Mouse (Mus musculus): Measurements from ENCODE around the gene Smim8. TPM values are rescaled to one million over a fixed set of nuclear protein-coding genes. Genes with fewer than 3 reads are reported as not detected.

The Smim8 gene
- polyA plus RNA-seq (2015; fragmentation: Nextera tagmentation; extraction: Ambion mirVana) = 52.2 and 55.4 TPM in 2 replicates

GRCm38 (mm10) chr4:34777677-34778527 is at the start of gene Smim8:
Gene Smim8, minus strand, starts transcription at chr4:34778423.

DNA sequence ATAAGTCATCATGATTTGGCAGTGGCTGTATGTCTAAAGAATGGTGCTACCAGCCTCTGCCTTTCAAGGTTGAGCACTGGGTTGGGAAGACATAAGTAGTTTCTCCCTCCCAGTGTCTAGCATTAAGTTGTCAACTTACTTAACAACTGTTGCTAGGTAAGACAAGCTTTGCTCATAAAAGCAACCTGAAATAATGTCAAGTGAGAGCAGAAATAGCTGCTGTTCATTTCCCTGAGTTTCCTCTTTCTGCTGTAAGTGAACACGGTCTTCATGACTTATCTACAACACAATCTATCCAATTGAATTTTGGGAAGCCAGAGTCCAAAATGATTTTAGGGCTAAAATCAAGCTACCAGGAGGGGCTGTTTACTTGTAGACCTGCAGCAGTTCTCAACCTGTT is 22.1 kb downstream of the Smim8 start, which contains the start of gene Gm136:
Gene Gm136, minus strand, starts transcription at position 101 of the 400 bp plus-strand sequence.

GRCm38 (mm10) chr4:34729851-34730341 is 48.3 kb downstream of the Smim8 start, which contains the start of gene Cfap206:
Gene Cfap206, minus strand, starts transcription at chr4:34730206.

Other genes with a start within 250 kb of the Smim8 start
- gene Akirin2, start 227.5 kb downstream of the Smim8 start, polyA plus RNA-seq (2015; fragmentation: Nextera tagmentation; extraction: Ambion mirVana) = 71.5 and 93.1 TPM in 2 replicates
- gene Orc3, start 163.5 kb downstream of the Smim8 start, polyA plus RNA-seq (2015; fragmentation: Nextera tagmentation; extraction: Ambion mirVana) = 54.7 and 55.3 TPM in 2 replicates
- 44.7 and 46.8 TPM in 2 replicates for gene Rars2, start 163.5 kb downstream of the Smim8 start, polyA plus RNA-seq (2015; fragmentation: Nextera tagmentation; extraction: Ambion mirVana)
- gene Slc35a1, start 91.0 kb downstream of the Smim8 start, polyA plus RNA-seq (2015; fragmentation: Nextera tagmentation; extraction: Ambion mirVana) = 32.5 and 36.5 TPM in 2 replicates
- gene Cfap206, start 48.2 kb downstream of the Smim8 start, polyA plus RNA-seq (2015; fragmentation: Nextera tagmentation; extraction: Ambion mirVana) = 2.4 and 3.1 TPM in 2 replicates
- not detected in 2 replicates for gene Gm136, start 22.2 kb downstream of the Smim8 start, polyA plus RNA-seq (2015; fragmentation: Nextera tagmentation; extraction: Ambion mirVana)
- gene Zfp292, start 104.5 kb upstream of the Smim8 start, polyA plus RNA-seq (2015; fragmentation: Nextera tagmentation; extraction: Ambion mirVana) = 12.3 and 13.8 TPM in 2 replicates
- not detected in 2 replicates for gene Cga, start 115.4 kb upstream of the Smim8 start, polyA plus RNA-seq (2015; fragmentation: Nextera tagmentation; extraction: Ambion mirVana)

Measured in neural tube, postnatal 0 days (tissue).